Mouse (Mus musculus) cerebellum, adult 9-11 months (tissue): ENCODE results near the gene Aldoart1.

Source experiments
- DNase-seq: peaks from one replicate; pipeline ENCODE4 v3.0.0; 2022

The Aldoart1 gene

GRCm38 (mm10) chr4:72852534-72852933 is at the start of gene Aldoart1:
TSS of gene Aldoart1 (minus strand) at chr4:72852634.
- DNase-seq: no peak

GRCm38 (mm10) chr4:72901566-72901965 is 49.1 kb upstream of the Aldoart1 start:
- peak; percentile 49 for DNase-seq

- no peak for DNase-seq
Measured at GRCm38 (mm10) chr4:72865371-72866075, 13.1 kb upstream of the Aldoart1 start.

GRCm38 (mm10) chr4:72844276-72844675 is 8.2 kb downstream of the Aldoart1 start:
- no peak for DNase-seq

- DNase-seq: no peak
Measured at GRCm38 (mm10) chr4:72843025-72843424, 9.4 kb downstream of the Aldoart1 start.

GRCm38 (mm10) chr4:72836430-72836829 is 16.0 kb downstream of the Aldoart1 start:
- no peak for DNase-seq

- DNase-seq: no peak
Measured at GRCm38 (mm10) chr4:72835400-72835799, 17.0 kb downstream of the Aldoart1 start.

GRCm38 (mm10) chr4:72800816-72801215 is 51.6 kb downstream of the Aldoart1 start:
- DNase-seq: no peak
